Mouse (Mus musculus) stomach, postnatal 0 days (tissue): Measurements from ENCODE around the gene Myadml2. TPM values are rescaled to one million over a fixed set of nuclear protein-coding genes. Genes with fewer than 3 reads are reported as not detected.

ENCODE experiments used
- ATAC-seq: fragments of 200-750 bp; cut with Nextera tagmentation; 2 replicates; pipeline ENCODE4 v1.8.0; 2017; ENCODE audit not compliant: low FRiP score, low TSS enrichment
- DNase-seq: peaks from one replicate; pipeline ENCODE4 v3.0.0-alpha.2; 2016; ENCODE audit warnings: low spot score
- H3K27ac ChIP-seq: fragments of 300-500 bp; sonication (generic); replicated peaks from 2 replicates; pipeline ENCODE4 v1.5.1; 2014; ENCODE audit warnings: mild to moderate bottlenecking, control low read depth
- H3K27me3 ChIP-seq: fragments of 300-500 bp; sonication (generic); 2 replicates; pipeline ENCODE4 v1.6.1; 2014; ENCODE audit warnings: low read length; ENCODE audit not compliant: control insufficient read depth, insufficient read depth
- H3K36me3 ChIP-seq: fragments of 300-500 bp; sonication (generic); 2 replicates; pipeline ENCODE4 v1.6.1; 2014; ENCODE audit warnings: low read length, mixed read lengths; ENCODE audit not compliant: control insufficient read depth, insufficient read depth
- H3K4me1 ChIP-seq: fragments of 300-500 bp; sonication (generic); replicated peaks from 2 replicates; pipeline ENCODE4 v1.6.1; 2014; ENCODE audit warnings: antibody characterized with exemption; ENCODE audit not compliant: control insufficient read depth, insufficient read depth
- H3K4me2 ChIP-seq: fragments of 300-500 bp; sonication (generic); replicated peaks from 2 replicates; pipeline ENCODE4 v1.6.1; 2014; ENCODE audit warnings: low read depth, mild to moderate bottlenecking, control low read depth, moderate library complexity
- H3K4me3 ChIP-seq: fragments of 300-500 bp; sonication (generic); 2 replicates; pipeline ENCODE4 v1.5.1; 2014; ENCODE audit warnings: low read depth, low read length, control low read depth
- H3K9ac ChIP-seq: fragments of 300-500 bp; sonication (generic); 2 replicates; pipeline ENCODE4 v1.6.1; 2014; ENCODE audit warnings: mild to moderate bottlenecking, low read length, control low read depth, mixed read lengths
- H3K9me3 ChIP-seq: fragments of 300-500 bp; sonication (generic); 2 replicates; pipeline ENCODE4 v1.6.1; 2016; ENCODE audit warnings: low read length; ENCODE audit not compliant: control insufficient read depth
- CTCF ChIP-seq: IDR thresholded peaks from 2 replicates; pipeline ENCODE4 v1.5.1; 2016; ENCODE audit warnings: antibody characterized with exemption, low read depth, mild to moderate bottlenecking, moderate library complexity
- EP300 ChIP-seq: optimal IDR thresholded peaks from 2 replicates; pipeline ENCODE3; 2016; ENCODE audit warnings: antibody characterized with exemption
- WGBS: fragments of 180-500 bp; shearing (Covaris S2); extraction: QIAGEN DNeasy Blood & Tissue Kit; methylation state at CpG from one replicate; pipeline ENCODE4 v1.1.7; 2014; 5-methylcytosine and 5-hydroxymethylcytosine counted together
- polyA plus RNA-seq: library from polyadenylated mRNA; unstranded; fragments of >200 nt; fragmentation: Nextera tagmentation; extraction: Ambion mirVana; gene quantifications from 2 replicates; pipeline ENCODE4 v1.2.1, GENCODE M21; 2015

The Myadml2 gene
- polyA plus RNA-seq, 1 experiment from 2014 or later: not detected

- ATAC-seq: peak; percentile 50
- WGBS: under 1% methylated on average over 80 of the region's 95 CpGs
- TF ChIP-seq EP300 (no peak), CTCF (peak; percentile 41)
- peak; percentile 58 for DNase-seq
- no peaks in the 10 kb centered on the region for H3K36me3 ChIP-seq
- peak overlapping the region; percentile 45 for H3K9ac ChIP-seq
- H3K27ac ChIP-seq: no peak overlapping the region
- peak overlapping the region; percentile 43 for H3K4me3 ChIP-seq
- no peaks in the 10 kb centered on the region for H3K9me3 ChIP-seq
- H3K27me3 ChIP-seq: peaks cover 21% of the 10 kb centered on the region
- peaks cover 3% of the 10 kb centered on the region; the same call in 1 of the 2 replicates for H3K4me1 ChIP-seq
- peak overlapping the region; percentile 66 for H3K4me2 ChIP-seq
These were observed 12.5 kb upstream of the Myadml2 start for GRCm38 (mm10) chr11:120660301-120661075.

- Histone ChIP-seq H3K4me1 (peaks cover 3% of the 10 kb centered on the region; the same call in 1 of the 2 replicates), H3K4me3 (peak overlapping the region; percentile 43), H3K27me3 (peaks cover 21% of the 10 kb centered on the region), H3K36me3 (no peaks in the 10 kb centered on the region), H3K9me3 (no peaks in the 10 kb centered on the region), H3K9ac (peak overlapping the region; percentile 23; the same call in 1 of the 2 replicates), H3K27ac (no peak overlapping the region), H3K4me2 (peak overlapping the region; percentile 66)
- TF ChIP-seq CTCF (no peak), EP300 (no peak)
- 3% methylated on average over 49 of the region's 50 CpGs for WGBS
- DNase-seq: no peak
- ATAC-seq: no peak
These were observed 11.7 kb upstream of the Myadml2 start for GRCm38 (mm10) chr11:120659509-120660300.

- H3K9ac ChIP-seq: no peak overlapping the region
- no peaks in the 10 kb centered on the region for H3K36me3 ChIP-seq
- H3K4me3 ChIP-seq: 0 out of 2 replicates have a peak overlapping the region, but pooled peaks have one; percentile 2
- H3K4me1 ChIP-seq: peaks cover 3% of the 10 kb centered on the region; the same call in 1 of the 2 replicates
- peaks cover 21% of the 10 kb centered on the region for H3K27me3 ChIP-seq
- WGBS: 2% methylated on average over 23 of the region's 24 CpGs
- H3K9me3 ChIP-seq: no peaks in the 10 kb centered on the region
- H3K4me2 ChIP-seq: peak overlapping the region; percentile 25
- H3K27ac ChIP-seq: no peak overlapping the region
- peak; percentile 51; the same call in 1 of the 2 replicates for ATAC-seq
- peak; percentile 87 for DNase-seq
- TF ChIP-seq EP300 (no peak), CTCF (peak; percentile 95)
These were observed 11.0 kb upstream of the Myadml2 start for GRCm38 (mm10) chr11:120658876-120659410.

DNA sequence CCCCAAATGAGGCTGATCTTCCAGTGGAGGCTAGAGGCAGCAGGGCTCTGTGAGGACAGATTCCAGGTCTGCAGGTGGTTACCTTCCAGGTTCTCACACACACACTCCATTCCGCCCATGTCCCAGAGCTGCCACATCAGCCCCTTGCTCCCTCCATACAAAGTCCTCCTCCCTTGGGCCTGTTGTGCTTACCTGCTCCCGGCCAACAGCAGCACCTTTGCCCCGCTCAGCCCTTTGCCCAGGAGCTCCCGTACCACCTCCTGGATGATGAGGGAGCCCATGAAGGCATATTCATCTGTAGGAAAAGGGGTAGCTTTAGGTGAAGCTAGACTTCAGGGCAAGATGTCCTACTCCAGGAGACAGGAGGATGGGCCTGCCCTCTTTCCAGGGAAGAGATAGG lies 9.3 kb upstream of the Myadml2 start:
- peaks cover 21% of the 10 kb centered on the region for H3K27me3 ChIP-seq
- H3K27ac ChIP-seq: no peak overlapping the region
- TF ChIP-seq CTCF (no peak), EP300 (no peak)
- no peak overlapping the region for H3K4me3 ChIP-seq
- ATAC-seq (no peak), DNase-seq (no peak)
- peaks cover 3% of the 10 kb centered on the region; the same call in 1 of the 2 replicates for H3K4me1 ChIP-seq
- H3K4me2 ChIP-seq: no peak overlapping the region
- H3K36me3 ChIP-seq: no peaks in the 10 kb centered on the region
- WGBS: 91% methylated on average over 4 of the region's 4 CpGs
- H3K9ac ChIP-seq: no peak overlapping the region
- no peaks in the 10 kb centered on the region for H3K9me3 ChIP-seq

- no peaks in the 10 kb centered on the region for H3K36me3 ChIP-seq
- H3K27me3 ChIP-seq: peaks cover 7% of the 10 kb centered on the region; the same call in 1 of the 2 replicates
- no peak overlapping the region for H3K4me3 ChIP-seq
- DNase-seq (no peak), ATAC-seq (no peak)
- TF ChIP-seq EP300 (no peak), CTCF (no peak)
- 71% methylated on average over 3 of the region's 3 CpGs for WGBS
- H3K9me3 ChIP-seq: no peaks in the 10 kb centered on the region
- H3K4me2 ChIP-seq: no peak overlapping the region
- H3K9ac ChIP-seq: no peak overlapping the region
- H3K27ac ChIP-seq: no peak overlapping the region
- no peaks in the 10 kb centered on the region; the same call in 1 of the 2 replicates for H3K4me1 ChIP-seq
These were observed 6.8 kb upstream of the Myadml2 start for GRCm38 (mm10) chr11:120654741-120655140.
